Mouse (Mus musculus) cerebellum, adult 2 months (tissue): ENCODE results near the gene Iqgap2.

ENCODE experiments used
- CTCF ChIP-seq: fragments of 200-500 bp; IDR thresholded peaks from 2 replicates; pipeline ENCODE4 v1.5.1; 2011; ENCODE audit warnings: low read depth, mild to moderate bottlenecking, control low read depth, low read length, moderate library complexity, borderline replicate concordance; ENCODE audit not compliant: insufficient read depth
- POLR2A ChIP-seq: fragments of 200-500 bp; IDR thresholded peaks from 2 replicates; pipeline ENCODE4 v1.6.1; 2011; ENCODE audit warnings: low read length, control low read depth, borderline replicate concordance; ENCODE audit not compliant: insufficient read depth

DNA sequence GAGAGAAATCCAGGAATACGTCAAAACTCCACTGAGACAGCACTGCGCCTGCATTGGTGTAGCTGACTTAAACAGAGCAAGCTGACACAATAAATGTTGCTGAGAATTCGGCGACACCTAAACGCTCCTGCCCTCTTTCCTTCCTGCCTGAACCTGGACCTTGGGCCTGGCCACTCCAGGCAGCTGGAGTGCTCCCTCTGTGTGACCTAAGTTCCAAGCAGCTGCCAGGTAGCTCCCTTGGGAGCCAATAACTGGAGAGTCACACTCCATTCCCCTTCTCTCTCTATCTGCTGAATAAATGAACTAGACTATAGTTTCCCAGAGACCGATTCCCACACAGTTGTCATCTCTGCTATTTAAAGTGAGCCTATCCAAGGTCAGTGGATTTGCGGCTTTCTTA lies 111.7 kb downstream of the Iqgap2 start:
- TF ChIP-seq POLR2A (no peak), CTCF (no peak)
